Mouse (Mus musculus) forebrain, embryonic 13.5 days (tissue): ENCODE measurements around the gene Mgat5. TPM values are rescaled to one million over a fixed set of nuclear protein-coding genes. Genes with fewer than 3 reads are reported as not detected.

ENCODE experiments used
- ATAC-seq: fragments of 200-750 bp; cut with Nextera tagmentation; 2 replicates; pipeline ENCODE4 v1.8.0; 2017
- H3K27ac ChIP-seq: fragments of 300-500 bp; sonication (generic); 2 replicates; pipeline ENCODE4 v1.5.1; 2015; ENCODE audit warnings: inconsistent platforms, mild to moderate bottlenecking, moderate library complexity
- H3K27me3 ChIP-seq: fragments of 300-500 bp; sonication (generic); 2 replicates; pipeline ENCODE4 v1.6.1; 2015; ENCODE audit warnings: mild to moderate bottlenecking, inconsistent platforms
- H3K36me3 ChIP-seq: fragments of 300-500 bp; sonication (generic); 2 replicates; pipeline ENCODE4 v1.6.1; 2015; ENCODE audit warnings: mild to moderate bottlenecking, inconsistent platforms; ENCODE audit not compliant: poor library complexity, severe bottlenecking
- H3K4me1 ChIP-seq: fragments of 300-500 bp; sonication (generic); 2 replicates; pipeline ENCODE4 v1.6.1; 2015; ENCODE audit warnings: inconsistent platforms
- H3K4me2 ChIP-seq: fragments of 300-500 bp; sonication (generic); 2 replicates; pipeline ENCODE4 v1.6.1; 2015; ENCODE audit warnings: inconsistent platforms, mild to moderate bottlenecking, moderate library complexity
- H3K4me3 ChIP-seq: fragments of 300-500 bp; sonication (generic); 2 replicates; pipeline ENCODE4 v1.5.1; 2015; ENCODE audit warnings: mild to moderate bottlenecking, inconsistent platforms
- H3K9ac ChIP-seq: fragments of 300-500 bp; sonication (generic); 2 replicates; pipeline ENCODE4 v1.6.1; 2015; ENCODE audit warnings: mild to moderate bottlenecking, inconsistent platforms
- H3K9me3 ChIP-seq: fragments of 300-500 bp; sonication (generic); replicated peaks from 2 replicates; pipeline ENCODE4 v1.6.1; 2016; ENCODE audit warnings: inconsistent platforms
- WGBS: fragments of 180-500 bp; shearing (Covaris S2); methylation state at CpG from one replicate; pipeline ENCODE4 v1.1.7; 2015; 5-methylcytosine and 5-hydroxymethylcytosine counted together
- polyA plus RNA-seq: library from polyadenylated mRNA; unstranded; fragments of >200 nt; fragmentation: Nextera tagmentation; extraction: Ambion mirVana; gene quantifications from 2 replicates; pipeline ENCODE4 v1.2.1, GENCODE M21; 2015

Mgat5 gene
- polyA plus RNA-seq, 1 experiment from 2014 or later, result 8.9 TPM

GRCm38 (mm10) chr1:127465292-127465691 lies 260.5 kb downstream of the Mgat5 start:
- Histone ChIP-seq H3K27ac (no peak overlapping the region), H3K9me3 (no peaks in the 10 kb centered on the region), H3K4me2 (no peak overlapping the region), H3K4me1 (no peaks in the 10 kb centered on the region), H3K36me3 (peaks cover 17% of the 10 kb centered on the region), H3K27me3 (no peaks in the 10 kb centered on the region), H3K9ac (peak overlapping the region; percentile 34; the same call in 1 of the 2 replicates), H3K4me3 (no peak overlapping the region)
- WGBS, result 78% methylated on average over 6 of the region's 6 CpGs
- no peak for ATAC-seq

GRCm38 (mm10) chr1:127467238-127467637 lies 262.4 kb downstream of the Mgat5 start:
- Histone ChIP-seq H3K9ac (no peak overlapping the region), H3K4me3 (no peak overlapping the region), H3K27ac (no peak overlapping the region), H3K36me3 (peaks cover 23% of the 10 kb centered on the region), H3K9me3 (no peaks in the 10 kb centered on the region), H3K27me3 (no peaks in the 10 kb centered on the region), H3K4me2 (no peak overlapping the region), H3K4me1 (no peaks in the 10 kb centered on the region)
- 97% methylated on average over 5 of the region's 5 CpGs for WGBS
- no peak for ATAC-seq

- H3K9me3 ChIP-seq, result no peaks in the 10 kb centered on the region
- H3K27me3 ChIP-seq, result no peaks in the 10 kb centered on the region
- H3K36me3 ChIP-seq, result peaks cover 30% of the 10 kb centered on the region
- no peak overlapping the region for H3K27ac ChIP-seq
- no peak overlapping the region for H3K9ac ChIP-seq
- ATAC-seq, result no peak
- no peak overlapping the region for H3K4me2 ChIP-seq
- H3K4me1 ChIP-seq, result no peaks in the 10 kb centered on the region
- WGBS, result 94% methylated on average over 4 of the region's 4 CpGs
- H3K4me3 ChIP-seq, result no peak overlapping the region
These were observed 265.4 kb downstream of the Mgat5 start for GRCm38 (mm10) chr1:127470175-127470574.

- no peaks in the 10 kb centered on the region for H3K9me3 ChIP-seq
- ATAC-seq, result peak; percentile 16; the same call in 1 of the 2 replicates
- H3K4me2 ChIP-seq, result no peak overlapping the region
- 87% methylated on average over 5 of the region's 5 CpGs for WGBS
- peaks cover 48% of the 10 kb centered on the region for H3K36me3 ChIP-seq
- no peak overlapping the region for H3K9ac ChIP-seq
- H3K4me3 ChIP-seq, result no peak overlapping the region
- no peak overlapping the region for H3K27ac ChIP-seq
- no peaks in the 10 kb centered on the region for H3K27me3 ChIP-seq
- no peaks in the 10 kb centered on the region for H3K4me1 ChIP-seq
These were observed 270.9 kb downstream of the Mgat5 start for GRCm38 (mm10) chr1:127475756-127476155.

- Histone ChIP-seq H3K27me3 (no peaks in the 10 kb centered on the region), H3K4me3 (no peak overlapping the region), H3K36me3 (peaks cover 26% of the 10 kb centered on the region), H3K9me3 (no peaks in the 10 kb centered on the region), H3K27ac (no peak overlapping the region), H3K9ac (no peak overlapping the region), H3K4me1 (peaks cover 6% of the 10 kb centered on the region; the same call in 1 of the 2 replicates), H3K4me2 (no peak overlapping the region)
- WGBS, result 52% methylated on average over 10 of the region's 10 CpGs
- no peak for ATAC-seq
These were observed 278.1 kb downstream of the Mgat5 start for GRCm38 (mm10) chr1:127482911-127483310.

GRCm38 (mm10) chr1:127484188-127484587 lies 279.4 kb downstream of the Mgat5 start:
- H3K4me1 ChIP-seq, result peaks cover 6% of the 10 kb centered on the region; the same call in 1 of the 2 replicates
- H3K4me3 ChIP-seq, result no peak overlapping the region
- H3K9me3 ChIP-seq, result no peaks in the 10 kb centered on the region
- no peak overlapping the region for H3K9ac ChIP-seq
- 97% methylated on average over 8 of the region's 8 CpGs for WGBS
- H3K27ac ChIP-seq, result no peak overlapping the region
- peaks cover 20% of the 10 kb centered on the region for H3K36me3 ChIP-seq
- H3K27me3 ChIP-seq, result no peaks in the 10 kb centered on the region
- H3K4me2 ChIP-seq, result no peak overlapping the region
- ATAC-seq, result no peak

GRCm38 (mm10) chr1:127484826-127485225 lies 280.0 kb downstream of the Mgat5 start:
- Histone ChIP-seq H3K36me3 (peaks cover 19% of the 10 kb centered on the region), H3K9me3 (no peaks in the 10 kb centered on the region), H3K9ac (no peak overlapping the region), H3K4me3 (no peak overlapping the region), H3K4me1 (peaks cover 6% of the 10 kb centered on the region; the same call in 1 of the 2 replicates), H3K27me3 (no peaks in the 10 kb centered on the region), H3K27ac (no peak overlapping the region), H3K4me2 (no peak overlapping the region)
- 0 out of 2 replicates have a peak, but pooled peaks have one; percentile 3 for ATAC-seq
- WGBS, result 46% methylated on average over 7 of the region's 7 CpGs

GRCm38 (mm10) chr1:127487161-127487560 lies 282.3 kb downstream of the Mgat5 start:
- 83% methylated on average over 4 of the region's 4 CpGs for WGBS
- H3K9me3 ChIP-seq, result no peaks in the 10 kb centered on the region
- H3K27me3 ChIP-seq, result no peaks in the 10 kb centered on the region
- no peak overlapping the region for H3K27ac ChIP-seq
- peaks cover 17% of the 10 kb centered on the region for H3K36me3 ChIP-seq
- no peak overlapping the region for H3K4me2 ChIP-seq
- H3K4me3 ChIP-seq, result no peak overlapping the region
- no peak for ATAC-seq
- no peak overlapping the region for H3K9ac ChIP-seq
- H3K4me1 ChIP-seq, result peaks cover 6% of the 10 kb centered on the region; the same call in 1 of the 2 replicates

GRCm38 (mm10) chr1:127496737-127497543 lies 292.1 kb downstream of the Mgat5 start:
- Histone ChIP-seq H3K4me1 (no peaks in the 10 kb centered on the region), H3K9ac (no peak overlapping the region), H3K27ac (no peak overlapping the region), H3K4me3 (no peak overlapping the region), H3K4me2 (no peak overlapping the region), H3K27me3 (peaks cover 5% of the 10 kb centered on the region; the same call in 1 of the 2 replicates), H3K9me3 (no peaks in the 10 kb centered on the region), H3K36me3 (no peaks in the 10 kb centered on the region)
- WGBS, result 36% methylated on average over 9 of the region's 9 CpGs
- ATAC-seq, result peak; percentile 61

GRCm38 (mm10) chr1:127498746-127499145 lies 293.9 kb downstream of the Mgat5 start:
- 67% methylated on average over 9 of the region's 9 CpGs for WGBS
- Histone ChIP-seq H3K4me1 (no peaks in the 10 kb centered on the region), H3K4me2 (no peak overlapping the region), H3K9me3 (no peaks in the 10 kb centered on the region), H3K9ac (no peak overlapping the region), H3K27me3 (peaks cover 5% of the 10 kb centered on the region; the same call in 1 of the 2 replicates), H3K4me3 (no peak overlapping the region), H3K36me3 (no peaks in the 10 kb centered on the region), H3K27ac (no peak overlapping the region)
- ATAC-seq, result no peak

GRCm38 (mm10) chr1:127500219-127500618 lies 295.4 kb downstream of the Mgat5 start:
- WGBS, result 10% methylated on average over 8 of the region's 8 CpGs
- ATAC-seq, result peak; percentile 75
- no peaks in the 10 kb centered on the region for H3K36me3 ChIP-seq
- H3K4me1 ChIP-seq, result no peaks in the 10 kb centered on the region
- H3K4me3 ChIP-seq, result no peak overlapping the region
- no peak overlapping the region for H3K9ac ChIP-seq
- no peak overlapping the region for H3K4me2 ChIP-seq
- H3K27ac ChIP-seq, result no peak overlapping the region
- H3K27me3 ChIP-seq, result peaks cover 5% of the 10 kb centered on the region; the same call in 1 of the 2 replicates
- H3K9me3 ChIP-seq, result no peaks in the 10 kb centered on the region

- Histone ChIP-seq H3K27ac (peak overlapping the region; percentile 45; the same call in 1 of the 2 replicates), H3K4me1 (no peaks in the 10 kb centered on the region), H3K27me3 (peaks cover 5% of the 10 kb centered on the region; the same call in 1 of the 2 replicates), H3K9me3 (no peaks in the 10 kb centered on the region), H3K9ac (no peak overlapping the region), H3K36me3 (no peaks in the 10 kb centered on the region), H3K4me3 (no peak overlapping the region), H3K4me2 (no peak overlapping the region)
- 0 out of 2 replicates have a peak, but pooled peaks have one; percentile 8 for ATAC-seq
- WGBS, result 75% methylated on average over 17 of the region's 17 CpGs
These were observed 295.9 kb downstream of the Mgat5 start for GRCm38 (mm10) chr1:127500701-127501100.
